21 mouse cellular contexts compared by ENCODE assay signal in genomic region chr4:136255919-136256318, GRCm38 (mm10). TPM values are rescaled to one million over a fixed set of nuclear protein-coding genes. Genes with fewer than 3 reads are reported as not detected.
DNase-seq lines count a peak whose midpoint lies in the region; ATAC-seq and TF ChIP-seq lines count a peak whose summit lies in the region.
"Had no signal": no experiment of that assay in that cellular context is flagged by ENCODE, and none has a peak within 500 bp of the region (broad histone marks: within the 10 kb centered on the region; RNA-seq: fewer than 3 reads in every experiment).

No protein-coding gene starts in this region.

- no peak overlapping the region for H3K27ac ChIP-seq in liver, embryonic 12.5 days
- no peak overlapping the region for H3K27ac ChIP-seq in intestine, embryonic 15.5 days
- no peak overlapping the region for H3K27ac ChIP-seq in liver, postnatal 0 days (ENCODE audit: low read depth)
- H3K27ac ChIP-seq in stomach, postnatal 0 days (replicated peaks), result no peak overlapping the region
- H3K27ac ChIP-seq: embryonic facial prominence, embryonic 13.5 days; forebrain, embryonic 13.5 days; heart, adult 2 months; heart, embryonic 15.5 days; hindbrain, embryonic 13.5 days had no signal

- H3K27me3 ChIP-seq in liver, embryonic 12.5 days (replicated peaks), result peaks cover 56% of the 10 kb centered on the region
- no peaks in the 10 kb centered on the region for H3K27me3 ChIP-seq in intestine, embryonic 15.5 days (replicated peaks)
- no peaks in the 10 kb centered on the region for H3K27me3 ChIP-seq in liver, postnatal 0 days (ENCODE audit: insufficient read depth, low read length)
- H3K27me3 ChIP-seq in stomach, postnatal 0 days (ENCODE audit: control insufficient read depth, insufficient read depth, low read length), result no peaks in the 10 kb centered on the region
- H3K27me3 ChIP-seq: heart, embryonic 15.5 days had no signal

- 21% methylated on average over 6 of the region's 6 CpGs for WGBS in liver, embryonic 12.5 days (ENCODE audit: insufficient replicate concordance)
- WGBS in intestine, embryonic 15.5 days, result 17% methylated on average over 6 of the region's 6 CpGs
- WGBS in liver, postnatal 0 days (ENCODE audit: insufficient replicate concordance), result 23% methylated on average over 6 of the region's 6 CpGs
- 17% methylated on average over 6 of the region's 6 CpGs for WGBS in stomach, postnatal 0 days

- H3K9me3 ChIP-seq in liver, embryonic 12.5 days (replicated peaks), result no peaks in the 10 kb centered on the region
- H3K9me3 ChIP-seq in intestine, embryonic 15.5 days, result no peaks in the 10 kb centered on the region
- H3K9me3 ChIP-seq in liver, postnatal 0 days (ENCODE audit: low read length), result no peaks in the 10 kb centered on the region
- H3K9me3 ChIP-seq in stomach, postnatal 0 days (ENCODE audit: control insufficient read depth, low read length), result no peaks in the 10 kb centered on the region
- H3K9me3 ChIP-seq: embryonic facial prominence, embryonic 13.5 days; forebrain, embryonic 13.5 days; heart, embryonic 15.5 days; hindbrain, embryonic 13.5 days had no signal

- H3K4me3 ChIP-seq in liver, embryonic 12.5 days, result no peak overlapping the region
- no peak overlapping the region for H3K4me3 ChIP-seq in intestine, embryonic 15.5 days (replicated peaks)
- no peak overlapping the region for H3K4me3 ChIP-seq in liver, postnatal 0 days (ENCODE audit: low read depth, low read length)
- H3K4me3 ChIP-seq in stomach, postnatal 0 days (ENCODE audit: low read depth, low read length), result no peak overlapping the region
- H3K4me3 ChIP-seq: embryonic facial prominence, embryonic 13.5 days; forebrain, embryonic 13.5 days; heart, adult 2 months; heart, embryonic 15.5 days; hindbrain, embryonic 13.5 days had no signal

- H3K36me3 ChIP-seq in liver, embryonic 12.5 days, result no peaks in the 10 kb centered on the region
- H3K36me3 ChIP-seq in intestine, embryonic 15.5 days, result no peaks in the 10 kb centered on the region
- no peaks in the 10 kb centered on the region for H3K36me3 ChIP-seq in liver, postnatal 0 days (replicated peaks; ENCODE audit: insufficient read depth, low read length)
- H3K36me3 ChIP-seq in stomach, postnatal 0 days (ENCODE audit: control insufficient read depth, insufficient read depth, low read length), result no peaks in the 10 kb centered on the region
- H3K36me3 ChIP-seq: embryonic facial prominence, embryonic 13.5 days; heart, embryonic 15.5 days; hindbrain, embryonic 13.5 days had no signal

- no peak overlapping the region for H3K9ac ChIP-seq in liver, embryonic 12.5 days
- no peak overlapping the region for H3K9ac ChIP-seq in intestine, embryonic 15.5 days
- no peak overlapping the region for H3K9ac ChIP-seq in liver, postnatal 0 days (replicated peaks)
- no peak overlapping the region for H3K9ac ChIP-seq in stomach, postnatal 0 days (ENCODE audit: low read length)
- H3K9ac ChIP-seq: embryonic facial prominence, embryonic 13.5 days; forebrain, embryonic 13.5 days; heart, embryonic 15.5 days; hindbrain, embryonic 13.5 days had no signal

- no peak for ATAC-seq in liver, embryonic 12.5 days
- peak; percentile 50 for ATAC-seq in intestine, embryonic 15.5 days
- ATAC-seq in liver, postnatal 0 days, result 0 out of 2 replicates have a peak, but pooled peaks have one; percentile 20
- peak; percentile 66 for ATAC-seq in stomach, postnatal 0 days (ENCODE audit: low FRiP score, low TSS enrichment)
- no peak for ATAC-seq in activated CD4-positive, CD25-positive, alpha-beta regulatory T cell, adult 4 months
- ATAC-seq: forebrain, embryonic 13.5 days had no signal

- no peak overlapping the region for H3K4me2 ChIP-seq in liver, embryonic 12.5 days
- H3K4me2 ChIP-seq in intestine, embryonic 15.5 days (replicated peaks), result no peak overlapping the region
- no peak overlapping the region for H3K4me2 ChIP-seq in liver, postnatal 0 days (ENCODE audit: low read depth, low read length)
- no peak overlapping the region for H3K4me2 ChIP-seq in stomach, postnatal 0 days (replicated peaks; ENCODE audit: low read depth)
- H3K4me2 ChIP-seq: embryonic facial prominence, embryonic 13.5 days; forebrain, embryonic 13.5 days; heart, embryonic 11.5 days; heart, embryonic 15.5 days; hindbrain, embryonic 13.5 days had no signal

- H3K4me1 ChIP-seq in liver, embryonic 12.5 days, result peaks cover 16% of the 10 kb centered on the region
- 0 out of 2 replicates have a peak, but pooled peaks cover 5% of the 10 kb centered on the region for H3K4me1 ChIP-seq in intestine, embryonic 15.5 days (replicated peaks)
- 0 out of 2 replicates have a peak, but pooled peaks cover 5% of the 10 kb centered on the region for H3K4me1 ChIP-seq in liver, postnatal 0 days (ENCODE audit: insufficient read depth)
- H3K4me1 ChIP-seq in stomach, postnatal 0 days (replicated peaks; ENCODE audit: control insufficient read depth, insufficient read depth), result 0 out of 2 replicates have a peak, but pooled peaks cover under 1% of the 10 kb centered on the region
- H3K4me1 ChIP-seq: hindbrain, embryonic 13.5 days had no signal

- TF ChIP-seq CTCF in liver, postnatal 0 days (IDR thresholded peaks at IDR 0.05; ENCODE audit: low read depth), result no peak
- TF ChIP-seq CTCF in stomach, postnatal 0 days (IDR thresholded peaks at IDR 0.05; ENCODE audit: low read depth), result no peak

- peak; percentile 23 for DNase-seq in liver
- DNase-seq in liver, postnatal 0 days, result no peak
- DNase-seq in stomach, postnatal 0 days (ENCODE audit: low spot score), result peak; percentile 83
- no peak for DNase-seq in lung, postnatal 10 days
- no peak for DNase-seq in gastrocnemius, postnatal 25 days
- DNase-seq: adrenal gland, postnatal 25 days; cerebellum, adult 18-20 months; cerebellum, adult 9-11 months; cerebellum, postnatal 36 days; heart, adult 2 months; heart, postnatal 14 days had no signal

- TF ChIP-seq EP300 in liver, postnatal 0 days (IDR thresholded peaks at IDR 0.05; ENCODE audit: low read depth), result no peak
- TF ChIP-seq EP300 in stomach, postnatal 0 days (optimal IDR thresholded peaks at IDR 0.05), result no peak

RNA-seq across cellular contexts. Expression of gene Tcea3, which starts 8.4 kb away (rescaled TPM):
- 9.8 and 11.1 TPM in 2 replicates for polyA plus RNA-seq in liver, embryonic 12.5 days (2016; fragmentation: Nextera tagmentation; extraction: Ambion mirVana)
- polyA plus RNA-seq in intestine, embryonic 15.5 days (2015; fragmentation: Nextera tagmentation; extraction: Ambion mirVana), result 18.3 and 19.0 TPM in 2 replicates
- 37.6 and 41.7 TPM in 2 replicates for polyA plus RNA-seq in liver, postnatal 0 days (2015; fragmentation: Nextera tagmentation; extraction: Ambion mirVana)
- 31.1 and 35.0 TPM in 2 replicates for polyA plus RNA-seq in stomach, postnatal 0 days (2015; fragmentation: Nextera tagmentation; extraction: Ambion mirVana)
- under 1 TPM in 1 of 2 experiments, not detected in 1; 0.58 TPM for polyA plus RNA-seq in activated CD4-positive, CD25-positive, alpha-beta regulatory T cell, adult 4 months (2017; shearing (Covaris generic))
- total RNA-seq in gastrocnemius, postnatal 25 days (2021), result 100 to 1,000 TPM; 234 to 298 TPM
- total RNA-seq: hematopoietic stem cell, adult 5-6 weeks; MEL had no signal

RNA-seq across cellular contexts. Expression of gene Zfp46, which starts 28.6 kb away (rescaled TPM):
- polyA plus RNA-seq in liver, embryonic 12.5 days (2016; fragmentation: Nextera tagmentation; extraction: Ambion mirVana), result 5.5 and 5.7 TPM in 2 replicates
- 16.0 and 16.8 TPM in 2 replicates for polyA plus RNA-seq in intestine, embryonic 15.5 days (2015; fragmentation: Nextera tagmentation; extraction: Ambion mirVana)
- 1.6 and 1.9 TPM in 2 replicates for polyA plus RNA-seq in liver, postnatal 0 days (2015; fragmentation: Nextera tagmentation; extraction: Ambion mirVana)
- polyA plus RNA-seq in stomach, postnatal 0 days (2015; fragmentation: Nextera tagmentation; extraction: Ambion mirVana), result 8.8 and 9.0 TPM in 2 replicates
- 1 to 10 TPM; 9.4 to 9.5 TPM for polyA plus RNA-seq in activated CD4-positive, CD25-positive, alpha-beta regulatory T cell, adult 4 months (2017; shearing (Covaris generic))
- total RNA-seq in gastrocnemius, postnatal 25 days (2021), result 10 to 100 TPM; 25.4 to 26.1 TPM

RNA-seq across cellular contexts. Expression of gene Asap3, which starts 49.8 kb away (rescaled TPM):
- 1.5 and 1.9 TPM in 2 replicates for polyA plus RNA-seq in liver, embryonic 12.5 days (2016; fragmentation: Nextera tagmentation; extraction: Ambion mirVana)
- 4.6 and 5.4 TPM in 2 replicates for polyA plus RNA-seq in intestine, embryonic 15.5 days (2015; fragmentation: Nextera tagmentation; extraction: Ambion mirVana)
- 4.5 and 4.8 TPM in 2 replicates for polyA plus RNA-seq in liver, postnatal 0 days (2015; fragmentation: Nextera tagmentation; extraction: Ambion mirVana)
- polyA plus RNA-seq in stomach, postnatal 0 days (2015; fragmentation: Nextera tagmentation; extraction: Ambion mirVana), result 1.6 and 1.9 TPM in 2 replicates
- under 1 TPM in 1 of 2 experiments, not detected in 1; 0.25 TPM for polyA plus RNA-seq in activated CD4-positive, CD25-positive, alpha-beta regulatory T cell, adult 4 months (2017; shearing (Covaris generic))
- 1 to 10 TPM; 2.8 to 3.0 TPM for total RNA-seq in gastrocnemius, postnatal 25 days (2021)

RNA-seq across cellular contexts. Expression of gene Hnrnpr, which starts 54.8 kb away (rescaled TPM):
- polyA plus RNA-seq in liver, embryonic 12.5 days (2016; fragmentation: Nextera tagmentation; extraction: Ambion mirVana), result 84.7 and 87.9 TPM in 2 replicates
- 128 and 129 TPM in 2 replicates for polyA plus RNA-seq in intestine, embryonic 15.5 days (2015; fragmentation: Nextera tagmentation; extraction: Ambion mirVana)
- polyA plus RNA-seq in liver, postnatal 0 days (2015; fragmentation: Nextera tagmentation; extraction: Ambion mirVana), result 36.6 and 39.1 TPM in 2 replicates
- 54.2 and 54.8 TPM in 2 replicates for polyA plus RNA-seq in stomach, postnatal 0 days (2015; fragmentation: Nextera tagmentation; extraction: Ambion mirVana)
- polyA plus RNA-seq in activated CD4-positive, CD25-positive, alpha-beta regulatory T cell, adult 4 months (2017; shearing (Covaris generic)), result 10 to 100 TPM; 80.8 to 97.7 TPM
- total RNA-seq in gastrocnemius, postnatal 25 days (2021), result 10 to 100 TPM; 19.7 to 20.1 TPM

Comparison
In these comparisons a context has a peak if more than half of its experiments do, and no peak if none do; other contexts are left out.
1. DNase-seq: peak in liver (single experiment) and stomach, postnatal 0 days (single experiment); none in liver, postnatal 0 days (single experiment), lung, postnatal 10 days (single experiment) and gastrocnemius, postnatal 25 days (single experiment).
2. ATAC-seq: peak in intestine, embryonic 15.5 days (single experiment), liver, postnatal 0 days (single experiment) and stomach, postnatal 0 days (single experiment); none in liver, embryonic 12.5 days (single experiment) and activated CD4-positive, CD25-positive, alpha-beta regulatory T cell, adult 4 months (single experiment).